Mouse (Mus musculus) cortical plate, adult 2 months (tissue): ENCODE measurements at regions not wholly inside any gene's neighbourhood (a gene's known extent, or its start where the extent isn't known, plus 50 kb on each side); places are given as distances from the start of the nearest gene placed in this dataset.

Experiments used
- CTCF ChIP-seq: fragments of 200-500 bp; IDR thresholded peaks from 2 replicates; pipeline ENCODE4 v1.5.1; 2011; ENCODE audit warnings: mild to moderate bottlenecking, control low read depth, low read length; ENCODE audit not compliant: insufficient read depth; ENCODE audit errors: extremely low read depth
- POLR2A ChIP-seq: fragments of 200-500 bp; IDR thresholded peaks from 2 replicates; pipeline ENCODE4 v1.6.1; 2011; ENCODE audit warnings: mild to moderate bottlenecking, low read length, control low read depth; ENCODE audit not compliant: insufficient read depth; ENCODE audit errors: extremely low read depth

DNA sequence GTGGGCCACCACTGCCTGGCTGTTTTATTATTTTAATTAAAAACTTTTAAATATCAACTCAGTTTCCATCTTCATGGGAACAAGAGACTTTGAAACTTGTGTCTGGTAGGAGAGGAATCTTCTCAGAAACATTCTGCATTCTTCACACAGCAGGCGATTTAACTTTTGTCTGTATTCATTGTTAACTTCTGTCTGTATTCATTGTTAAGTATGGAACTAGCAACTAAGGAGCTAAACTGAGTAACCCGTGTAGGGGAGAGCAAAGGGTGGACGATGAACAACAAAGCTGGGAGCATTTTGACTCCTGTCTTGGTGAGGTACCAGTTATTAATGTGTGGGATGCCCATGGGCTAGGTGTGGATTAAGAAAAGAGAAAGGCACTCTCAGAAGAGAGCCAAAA lies 95.9 kb downstream of the Hhipl2 start:
- TF ChIP-seq POLR2A, result no peak
- no peak for TF ChIP-seq CTCF
